Mouse (Mus musculus): ENCODE measurements around the gene C1qtnf7.

C1qtnf7 gene

DNA sequence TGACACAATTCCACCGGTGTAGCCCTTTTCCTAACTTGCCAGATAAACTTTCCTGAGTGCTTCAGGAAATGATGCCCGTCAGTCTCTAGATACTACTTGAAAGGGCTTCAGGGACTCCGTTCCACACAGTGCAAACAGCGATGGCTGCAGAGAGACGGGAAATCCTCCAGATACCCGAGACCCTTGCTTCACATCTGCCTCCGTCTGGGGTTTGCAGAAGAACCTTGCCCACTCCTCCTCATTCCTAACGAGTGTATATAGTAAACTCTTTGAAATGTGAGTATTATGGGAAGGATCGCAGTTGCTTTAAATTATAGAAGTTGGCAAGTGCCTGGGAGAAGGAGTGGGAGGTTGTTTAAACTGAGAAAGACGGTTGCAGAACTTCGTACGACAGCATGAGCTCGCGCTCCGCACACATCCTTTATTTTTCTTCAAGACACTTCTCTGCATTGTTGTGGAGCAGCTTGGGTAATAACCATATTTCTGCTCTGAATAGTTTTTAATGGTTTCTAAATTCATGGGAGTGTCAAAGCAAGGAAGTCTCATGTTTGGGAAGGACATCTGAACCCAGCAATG is at the start of gene C1qtnf7:
TSS of gene C1qtnf7 (plus strand) at position 138 of the 576 bp plus-strand sequence.
- DNase-seq, result no peak

DNA sequence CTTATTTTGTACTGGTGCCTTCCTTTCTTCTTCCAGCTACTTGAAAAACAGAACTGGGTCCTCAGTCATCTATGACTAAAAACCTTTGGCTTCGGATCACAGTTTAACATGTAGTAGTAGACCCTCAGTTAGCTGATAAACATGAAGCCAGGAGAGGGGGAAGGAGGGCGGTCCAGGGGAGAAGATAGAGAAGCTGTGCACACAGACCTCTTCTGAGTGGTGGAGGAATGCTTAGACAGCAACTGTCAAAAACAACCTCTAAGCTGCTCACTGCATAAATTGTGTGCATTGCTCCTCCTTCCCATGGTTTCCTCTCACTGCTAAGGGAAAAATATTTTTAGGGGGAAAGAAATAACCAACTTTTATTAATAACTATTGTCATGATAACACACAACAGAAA is 48.6 kb upstream of the C1qtnf7 start:
- no peak for DNase-seq

DNA sequence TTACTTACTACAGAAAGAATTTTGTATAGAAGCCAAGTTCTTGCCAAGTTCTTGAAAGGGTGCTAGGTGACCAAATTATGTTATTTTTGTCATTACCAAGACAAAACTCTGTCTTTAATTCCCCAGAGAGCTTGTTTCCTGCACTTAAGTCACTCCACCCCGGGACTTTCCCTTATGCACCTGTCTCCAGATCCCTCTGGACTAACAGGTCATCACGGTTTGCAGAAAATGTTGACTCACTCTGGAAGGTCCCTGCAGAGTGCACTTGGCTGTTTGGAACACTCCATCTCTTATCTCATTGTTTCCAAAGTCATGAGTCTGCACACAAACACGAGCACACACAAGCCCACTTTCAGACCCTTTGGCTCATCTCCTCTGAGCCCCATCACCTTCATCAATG is 48.1 kb upstream of the C1qtnf7 start:
- DNase-seq, result no peak

- no peak for DNase-seq
Measured at GRCm38 (mm10) chr5:43468937-43469336, 46.4 kb upstream of the C1qtnf7 start.

DNA sequence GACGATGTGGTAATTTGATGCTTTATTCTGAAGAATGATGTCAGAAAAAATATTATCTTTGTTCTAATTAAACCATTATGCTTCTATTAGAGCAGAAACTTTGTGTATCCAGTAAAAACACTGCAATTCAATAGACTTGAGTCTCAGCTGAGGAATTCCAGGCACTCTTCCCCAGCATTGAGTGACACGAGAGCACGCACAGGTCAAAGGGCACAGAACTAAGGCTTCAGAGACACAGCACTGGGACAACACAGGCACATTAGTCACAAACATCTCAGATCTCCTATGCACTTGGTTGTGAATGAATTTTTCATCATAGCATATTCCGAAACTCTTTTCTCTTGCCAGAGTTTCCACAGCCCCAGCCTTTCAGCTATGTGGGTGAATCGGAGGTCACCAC is 37.4 kb upstream of the C1qtnf7 start:
- DNase-seq, result no peak

- DNase-seq, result no peak
Measured at GRCm38 (mm10) chr5:43480046-43480445, 35.3 kb upstream of the C1qtnf7 start.

GRCm38 (mm10) chr5:43480786-43481185 is 34.6 kb upstream of the C1qtnf7 start:
- DNase-seq, result no peak

GRCm38 (mm10) chr5:43481824-43482223 is 33.5 kb upstream of the C1qtnf7 start:
- no peak for DNase-seq

GRCm38 (mm10) chr5:43501887-43502286 is 13.5 kb upstream of the C1qtnf7 start:
- DNase-seq, result no peak

GRCm38 (mm10) chr5:43504243-43504786 is 11.0 kb upstream of the C1qtnf7 start:
- DNase-seq, result no peak

DNA sequence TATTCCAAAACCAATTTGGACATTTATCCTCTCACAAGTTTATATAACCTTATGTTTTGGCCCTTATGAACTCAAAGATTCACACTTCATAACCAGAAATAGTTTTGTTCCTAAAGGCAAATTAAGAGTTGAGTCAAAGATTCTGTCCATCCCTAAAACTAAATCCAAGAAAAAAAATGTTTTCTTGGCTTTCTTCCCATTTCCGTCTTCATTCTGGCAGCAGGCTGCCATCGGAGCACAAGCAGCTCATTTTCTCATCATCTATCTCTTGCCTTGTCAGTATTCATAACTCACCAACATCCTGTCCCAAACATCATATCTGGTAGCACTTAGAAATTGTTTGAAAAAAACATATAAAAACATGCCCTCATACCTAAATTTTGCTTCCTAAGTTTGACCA is 6.9 kb upstream of the C1qtnf7 start:
- no peak for DNase-seq

- no peak for DNase-seq
Measured at GRCm38 (mm10) chr5:43508892-43509291, 6.4 kb upstream of the C1qtnf7 start.

DNA sequence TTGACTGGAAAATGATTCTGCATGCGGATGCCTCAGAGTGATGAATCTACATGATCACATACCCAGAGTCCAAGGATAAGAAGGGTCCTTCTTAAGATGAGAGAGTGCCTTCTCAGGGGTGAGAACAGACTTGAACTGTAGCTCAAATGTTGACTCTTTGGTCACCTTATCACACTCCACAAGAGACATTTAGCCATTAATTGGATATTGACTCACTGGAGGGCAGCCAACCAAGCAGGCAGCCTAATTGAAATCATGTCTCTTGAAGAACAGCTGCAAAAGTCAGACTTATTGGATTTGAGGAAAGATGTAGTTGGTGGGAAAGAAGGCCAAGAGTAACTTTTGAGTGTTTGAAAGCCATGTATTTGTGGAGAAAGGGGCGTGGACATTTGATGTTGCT is 4.2 kb upstream of the C1qtnf7 start:
- DNase-seq, result no peak

DNA sequence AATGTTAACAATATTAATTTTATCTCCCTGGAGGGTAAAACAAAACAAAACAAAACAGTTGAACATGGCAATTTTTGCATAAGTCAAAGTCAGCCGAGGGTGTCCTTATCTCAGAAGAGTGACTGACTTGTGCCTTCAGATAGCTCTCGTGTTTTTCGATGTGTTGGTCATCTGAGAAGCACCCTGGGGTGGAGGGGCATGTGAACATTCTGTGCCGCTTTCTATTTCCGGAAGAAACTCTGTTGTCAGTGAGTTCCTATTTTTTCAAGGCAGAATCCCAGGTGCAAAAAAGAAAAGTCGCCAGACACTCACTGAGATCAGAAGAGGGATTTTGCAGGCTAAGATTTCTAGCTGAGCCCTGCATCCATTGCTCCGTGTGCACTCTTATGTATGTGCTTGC is 1.2 kb downstream of the C1qtnf7 start:
- no peak for DNase-seq

- DNase-seq, result no peak
Measured at GRCm38 (mm10) chr5:43517313-43517712, 2.0 kb downstream of the C1qtnf7 start.

DNA sequence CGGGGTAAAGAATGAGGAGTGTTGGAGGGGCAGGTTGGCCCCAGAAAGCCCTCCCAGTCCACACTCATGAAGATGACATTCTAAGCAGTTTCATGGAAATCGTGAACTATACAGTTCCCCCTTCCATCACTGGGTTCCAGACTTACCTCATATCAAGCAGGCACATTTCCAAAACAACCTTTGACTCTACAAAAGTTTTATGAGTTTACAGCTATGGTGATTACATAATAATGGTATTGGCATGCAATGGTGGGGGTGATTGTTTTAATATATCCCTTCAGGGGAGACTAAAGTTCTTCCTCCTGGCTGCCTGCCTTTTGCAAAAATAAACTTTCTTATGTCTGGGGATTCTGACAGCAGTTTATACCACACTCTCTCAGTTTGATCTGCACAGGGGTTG is 4.6 kb downstream of the C1qtnf7 start:
- DNase-seq, result no peak

DNA sequence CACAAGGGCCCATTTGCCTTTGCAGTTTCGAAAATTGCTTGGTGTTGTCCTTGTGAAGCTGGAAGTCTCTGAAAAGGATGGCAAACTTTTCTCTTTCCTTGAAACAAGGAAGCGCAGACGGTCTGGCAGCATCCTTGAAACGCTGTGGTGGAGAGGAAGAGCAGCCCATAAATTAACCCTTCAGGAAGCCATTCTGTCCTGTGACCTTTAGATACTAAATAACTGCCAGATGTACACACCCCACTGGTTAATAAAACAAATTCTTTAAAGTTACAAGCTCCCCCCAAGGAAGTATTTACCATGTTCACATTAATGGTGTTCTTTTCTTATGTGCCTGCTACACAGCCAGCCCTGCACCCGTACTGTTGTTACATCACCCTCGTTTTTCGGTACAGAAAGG is 6.0 kb downstream of the C1qtnf7 start:
- no peak for DNase-seq

DNA sequence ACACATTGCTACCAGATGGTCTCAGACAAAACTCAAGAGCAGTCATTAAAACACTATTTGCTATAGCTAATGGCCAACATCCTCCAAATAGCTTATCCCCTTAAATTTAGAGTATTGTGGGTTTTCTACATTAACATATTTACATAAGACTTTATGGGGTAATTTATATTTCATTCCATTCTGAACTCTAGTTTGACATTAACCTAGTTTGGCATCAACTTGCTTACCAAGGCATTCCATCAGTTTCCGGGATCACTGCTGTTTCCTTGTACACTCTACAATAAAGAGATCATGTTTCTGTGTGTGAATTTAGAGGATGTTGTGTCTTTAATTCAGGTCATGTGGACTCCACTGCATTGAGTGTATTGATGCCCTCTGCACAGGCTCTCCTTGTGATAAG is 7.5 kb downstream of the C1qtnf7 start:
- DNase-seq, result no peak

- DNase-seq, result no peak
Measured at GRCm38 (mm10) chr5:43526874-43527584, 11.7 kb downstream of the C1qtnf7 start.

- DNase-seq, result no peak
Measured at GRCm38 (mm10) chr5:43530186-43530585, 14.8 kb downstream of the C1qtnf7 start.

DNA sequence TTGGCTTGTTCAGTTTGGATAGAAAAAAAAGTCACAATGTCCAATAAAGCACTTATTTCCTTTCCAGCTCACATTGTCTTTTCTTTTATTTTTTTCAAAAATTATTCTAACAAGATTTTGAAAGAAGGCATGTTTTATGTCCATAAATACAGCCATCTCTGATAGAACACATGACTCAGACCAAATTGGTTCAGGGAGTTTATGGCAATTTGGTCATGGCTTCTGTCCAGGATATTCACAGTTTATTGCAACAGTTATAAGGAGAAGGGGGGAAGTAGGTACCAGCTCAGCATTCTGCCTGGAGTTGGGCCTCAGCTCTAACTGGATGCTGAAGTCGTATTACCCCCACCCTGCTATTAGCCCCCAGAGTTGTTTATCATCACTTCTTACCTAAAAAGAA is 15.5 kb downstream of the C1qtnf7 start:
- no peak for DNase-seq

DNA sequence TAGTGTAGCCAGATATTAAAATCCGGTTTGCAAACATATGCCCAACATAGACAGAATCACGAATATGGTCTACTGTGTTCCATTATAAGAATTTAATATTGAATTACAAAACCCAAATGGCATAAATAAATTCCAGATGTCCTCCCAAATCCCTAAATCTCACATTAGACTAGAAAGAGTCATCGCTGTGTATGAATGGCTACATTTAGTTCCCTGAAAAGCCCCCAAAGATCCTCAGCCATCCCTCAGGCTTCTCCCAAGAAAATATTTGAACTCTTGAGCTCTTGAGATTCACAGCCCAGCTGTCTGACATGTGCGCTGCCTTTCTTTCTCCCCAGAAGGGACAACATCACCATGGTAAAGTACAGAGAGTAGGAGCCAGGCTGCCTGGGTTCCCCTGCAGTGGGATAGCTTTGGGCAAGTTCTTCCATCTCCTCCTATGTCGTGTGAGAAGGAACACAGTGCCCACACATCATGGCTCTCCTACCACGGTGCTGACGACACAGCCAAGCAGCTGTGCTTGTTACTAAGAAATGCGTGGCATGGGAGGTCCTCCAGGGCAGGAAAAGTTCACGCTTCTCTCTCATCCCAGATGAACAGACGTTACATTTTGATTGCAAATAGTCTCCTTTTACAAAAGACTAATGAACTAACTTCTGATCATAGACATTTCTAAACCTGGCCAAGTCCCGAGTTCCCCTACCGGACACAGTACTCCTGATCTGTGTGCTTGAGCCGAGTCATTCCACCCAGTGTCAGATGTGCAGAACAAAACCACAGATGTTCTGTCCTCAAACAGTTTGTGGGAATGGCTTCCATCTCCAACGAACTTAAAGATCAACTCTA is 23.2 kb downstream of the C1qtnf7 start:
- no peak for DNase-seq

DNA sequence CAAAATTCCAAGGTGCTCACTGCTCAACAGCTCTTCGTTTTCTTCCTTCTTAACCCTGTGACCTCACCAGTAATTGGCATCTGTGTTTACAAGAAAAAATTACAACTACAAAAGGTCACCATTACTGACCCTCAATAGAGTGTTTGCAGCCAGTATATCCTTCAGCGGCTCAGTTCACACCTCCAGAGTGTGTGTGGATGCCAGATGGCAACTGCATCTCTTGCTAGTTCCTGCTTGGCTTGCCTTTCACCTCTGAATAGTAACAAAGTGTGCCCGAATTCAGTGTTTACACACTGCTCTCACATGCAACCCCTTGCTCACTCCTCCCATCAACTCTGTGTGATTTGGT is 23.8 kb downstream of the C1qtnf7 start:
- DNase-seq, result no peak

GRCm38 (mm10) chr5:43539871-43540270 is 24.5 kb downstream of the C1qtnf7 start:
- no peak for DNase-seq
